Mouse (Mus musculus) hindbrain, embryonic 11.5 days (tissue): ENCODE data around the gene Ctsf. TPM values are rescaled to one million over a fixed set of nuclear protein-coding genes. Genes with fewer than 3 reads are reported as not detected.
A peak's percentile ranks its signal among the peaks of the same experiment; 100 is the strongest.

ENCODE experiments used
- ATAC-seq: fragments of 200-750 bp; cut with Nextera tagmentation; 2 replicates; pipeline ENCODE4 v1.8.0; 2017; ENCODE audit warnings: mild to moderate bottlenecking, moderate TSS enrichment, moderate library complexity; ENCODE audit not compliant: low FRiP score
- DNase-seq: peaks from one replicate; pipeline ENCODE4 v3.0.0-alpha.2; 2015; ENCODE audit warnings: low spot score
- H3K27ac ChIP-seq: fragments of 300-500 bp; sonication (generic); 2 replicates; pipeline ENCODE4 v1.5.1; 2014; ENCODE audit warnings: mild to moderate bottlenecking, low read depth, low read length
- H3K27me3 ChIP-seq: fragments of 300-500 bp; sonication (generic); 2 replicates; pipeline ENCODE4 v1.6.1; 2014; ENCODE audit warnings: mild to moderate bottlenecking, low read length, moderate library complexity, mixed read lengths; ENCODE audit not compliant: control insufficient read depth, insufficient read depth
- H3K36me3 ChIP-seq: fragments of 300-500 bp; sonication (generic); 2 replicates; pipeline ENCODE4 v1.6.1; 2014; ENCODE audit warnings: mild to moderate bottlenecking, low read length, moderate library complexity, mixed read lengths; ENCODE audit not compliant: control insufficient read depth, insufficient read depth
- H3K4me1 ChIP-seq: fragments of 300-500 bp; sonication (generic); replicated peaks from 2 replicates; pipeline ENCODE4 v1.6.1; 2014; ENCODE audit warnings: low read length, mixed read lengths; ENCODE audit not compliant: control insufficient read depth, insufficient read depth
- H3K4me2 ChIP-seq: fragments of 300-500 bp; sonication (generic); replicated peaks from 2 replicates; pipeline ENCODE4 v1.6.1; 2014; ENCODE audit warnings: mild to moderate bottlenecking, low read depth, low read length
- H3K4me3 ChIP-seq: fragments of 300-500 bp; sonication (generic); 2 replicates; pipeline ENCODE4 v1.5.1; 2014; ENCODE audit warnings: low read depth, low read length
- H3K9ac ChIP-seq: fragments of 300-500 bp; sonication (generic); 2 replicates; pipeline ENCODE4 v1.6.1; 2014; ENCODE audit warnings: low read depth, low read length
- H3K9me3 ChIP-seq: fragments of 300-500 bp; sonication (generic); 2 replicates; pipeline ENCODE4 v1.6.1; 2016; ENCODE audit warnings: low read length; ENCODE audit not compliant: control insufficient read depth
- WGBS: fragments of 180-500 bp; shearing (Covaris S2); extraction: QIAGEN DNeasy Blood & Tissue Kit; methylation state at CpG from one replicate; pipeline ENCODE4 v1.1.7; 2014; 5-methylcytosine and 5-hydroxymethylcytosine counted together
- polyA plus RNA-seq: library from polyadenylated mRNA; unstranded; fragments of >200 nt; fragmentation: Nextera tagmentation; extraction: Ambion mirVana; gene quantifications from 2 replicates; pipeline ENCODE4 v1.2.1, GENCODE M21; 2014

Gene Ctsf
- polyA plus RNA-seq, 1 experiment from 2014 or later, result 38.5 TPM

DNA sequence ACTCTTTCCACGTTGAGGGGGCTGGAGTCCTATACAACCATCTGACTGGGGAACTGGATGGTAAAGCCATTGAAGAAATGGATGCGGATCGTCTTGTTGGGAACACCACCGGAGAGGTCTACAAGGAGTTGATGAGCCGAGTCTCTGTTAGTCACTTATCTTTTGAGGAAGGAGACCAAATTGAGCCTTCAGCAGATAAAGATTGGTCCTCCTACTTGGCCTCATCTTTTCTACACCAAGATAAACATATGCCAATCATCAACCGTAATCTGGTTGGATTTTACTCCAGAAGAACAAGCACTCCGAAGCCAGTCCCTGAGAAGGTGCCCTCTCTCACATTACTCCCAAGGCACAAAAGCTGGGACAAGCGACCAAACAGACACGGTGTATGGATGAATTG lies 14.1 kb upstream of the Ctsf start:
- no peak for DNase-seq
- no peak overlapping the region for H3K9ac ChIP-seq
- H3K4me1 ChIP-seq, result peaks cover 11% of the 10 kb centered on the region
- H3K9me3 ChIP-seq, result no peaks in the 10 kb centered on the region
- no peak overlapping the region for H3K4me3 ChIP-seq
- 86% methylated on average over 9 of the region's 9 CpGs for WGBS
- H3K27ac ChIP-seq, result no peak overlapping the region
- H3K4me2 ChIP-seq, result no peak overlapping the region
- peaks cover 14% of the 10 kb centered on the region for H3K27me3 ChIP-seq
- no peaks in the 10 kb centered on the region for H3K36me3 ChIP-seq
- ATAC-seq, result no peak

DNA sequence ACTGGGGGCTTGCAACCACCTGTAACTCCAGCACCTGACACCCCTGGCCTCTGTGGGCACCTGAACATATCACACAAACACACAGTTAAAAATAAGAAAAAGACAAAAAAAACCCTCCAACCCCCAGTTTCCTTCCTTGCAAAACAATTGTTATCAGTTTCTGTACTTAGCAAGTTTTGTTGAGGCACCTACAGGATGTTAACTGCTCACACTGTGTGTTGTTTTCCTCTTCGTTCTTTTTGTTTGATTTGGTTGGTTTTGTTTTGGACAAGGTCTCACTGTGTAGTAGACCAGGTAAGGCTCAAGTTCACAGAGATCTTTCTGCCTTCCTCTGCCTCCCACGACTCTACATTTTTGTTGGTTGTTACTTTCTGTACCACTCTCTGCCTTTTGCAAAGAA lies 12.3 kb upstream of the Ctsf start:
- WGBS, result 68% methylated on average over 2 of the region's 2 CpGs
- no peak overlapping the region for H3K9ac ChIP-seq
- no peaks in the 10 kb centered on the region for H3K9me3 ChIP-seq
- H3K4me3 ChIP-seq, result no peak overlapping the region
- peaks cover 14% of the 10 kb centered on the region for H3K27me3 ChIP-seq
- DNase-seq (no peak), ATAC-seq (no peak)
- H3K4me1 ChIP-seq, result peaks cover 11% of the 10 kb centered on the region
- H3K4me2 ChIP-seq, result no peak overlapping the region
- no peaks in the 10 kb centered on the region for H3K36me3 ChIP-seq
- no peak overlapping the region for H3K27ac ChIP-seq

- no peak overlapping the region for H3K27ac ChIP-seq
Observed at GRCm38 (mm10) chr19:4845846-4846245, 9.1 kb upstream of the Ctsf start.

GRCm38 (mm10) chr19:4847490-4847889 lies 7.4 kb upstream of the Ctsf start:
- H3K4me3 ChIP-seq, result no peak overlapping the region
- no peak overlapping the region for H3K4me2 ChIP-seq
- no peak overlapping the region for H3K27ac ChIP-seq
- no peaks in the 10 kb centered on the region for H3K9me3 ChIP-seq
- peak; percentile 3 for DNase-seq
- WGBS, result 41% methylated on average over 7 of the region's 7 CpGs
- ATAC-seq, result no peak
- no peaks in the 10 kb centered on the region for H3K27me3 ChIP-seq
- no peak overlapping the region for H3K9ac ChIP-seq
- no peaks in the 10 kb centered on the region for H3K4me1 ChIP-seq
- H3K36me3 ChIP-seq, result no peaks in the 10 kb centered on the region

More at GRCm38 (mm10) chr19:4845846-4846245, 9.1 kb upstream of the Ctsf start:
- Histone ChIP-seq H3K4me1 (no peaks in the 10 kb centered on the region), H3K27me3 (peaks cover 2% of the 10 kb centered on the region), H3K4me3 (no peak overlapping the region), H3K9me3 (no peaks in the 10 kb centered on the region), H3K4me2 (no peak overlapping the region), H3K9ac (no peak overlapping the region), H3K36me3 (no peaks in the 10 kb centered on the region)
- ATAC-seq, result no peak
- DNase-seq, result no peak
- WGBS, result 80% methylated on average over 2 of the region's 2 CpGs

- Histone ChIP-seq H3K27ac (no peak overlapping the region), H3K36me3 (no peaks in the 10 kb centered on the region), H3K9ac (no peak overlapping the region), H3K4me1 (no peaks in the 10 kb centered on the region), H3K4me2 (no peak overlapping the region), H3K27me3 (no peaks in the 10 kb centered on the region), H3K9me3 (no peaks in the 10 kb centered on the region), H3K4me3 (no peak overlapping the region)
- DNase-seq, result no peak
- 50% methylated on average over 4 of the region's 4 CpGs for WGBS
- ATAC-seq, result no peak
Observed at GRCm38 (mm10) chr19:4849800-4850199, 5.1 kb upstream of the Ctsf start.

DNA sequence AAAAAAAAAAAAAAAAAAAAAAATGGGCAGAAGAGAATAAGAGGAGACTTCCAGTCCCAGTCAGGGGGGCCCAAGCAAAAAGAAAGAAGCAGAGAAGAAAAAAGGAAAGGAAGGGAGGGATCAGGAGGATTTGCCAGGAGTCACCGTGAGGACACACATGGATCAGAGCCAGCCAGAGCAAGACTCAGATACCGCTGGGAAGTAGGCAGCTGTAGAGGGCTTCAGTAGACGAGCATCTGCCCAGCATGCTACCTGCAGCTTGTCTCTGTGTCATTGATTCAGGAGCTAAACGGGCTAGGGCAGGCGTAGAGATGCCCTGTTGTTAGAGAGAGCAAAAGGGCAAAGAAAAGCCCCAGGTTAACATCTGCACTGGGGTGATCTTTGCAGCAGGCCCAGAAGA lies 4.6 kb upstream of the Ctsf start:
- no peak for ATAC-seq
- Histone ChIP-seq H3K27ac (no peak overlapping the region), H3K9me3 (no peaks in the 10 kb centered on the region), H3K4me2 (no peak overlapping the region), H3K9ac (no peak overlapping the region), H3K4me3 (no peak overlapping the region), H3K4me1 (no peaks in the 10 kb centered on the region), H3K36me3 (no peaks in the 10 kb centered on the region), H3K27me3 (no peaks in the 10 kb centered on the region)
- no peak for DNase-seq
- WGBS, result 55% methylated on average over 5 of the region's 5 CpGs

DNA sequence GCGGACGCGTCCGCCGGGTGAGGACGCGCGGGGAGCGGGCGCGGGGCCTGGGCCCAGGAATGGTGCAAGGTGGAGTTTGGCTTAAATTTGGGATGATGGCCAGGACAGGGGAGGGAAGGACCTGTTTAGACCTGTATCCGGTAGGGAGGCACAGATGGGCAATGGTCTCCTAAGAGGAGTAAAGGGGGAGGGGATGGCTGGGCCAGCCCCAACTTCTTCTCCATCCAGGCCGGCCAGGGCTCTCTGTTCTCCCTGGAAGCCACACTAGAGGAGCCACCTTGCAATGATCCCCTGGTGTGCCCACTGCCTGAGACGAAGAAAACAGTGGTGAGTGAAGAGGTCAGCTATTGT lies 515 bp downstream of the Ctsf start:
- DNase-seq (no peak), ATAC-seq (peak; percentile 67)
- Histone ChIP-seq H3K4me1 (no peaks in the 10 kb centered on the region), H3K27ac (peak overlapping the region; percentile 43), H3K4me2 (peak overlapping the region; percentile 91), H3K9me3 (no peaks in the 10 kb centered on the region), H3K9ac (peak overlapping the region; percentile 58), H3K4me3 (peak overlapping the region; percentile 53), H3K36me3 (no peaks in the 10 kb centered on the region), H3K27me3 (no peaks in the 10 kb centered on the region)
- 1% methylated on average over 14 of the region's 14 CpGs for WGBS

- Histone ChIP-seq H3K9ac (no peak overlapping the region), H3K36me3 (no peaks in the 10 kb centered on the region), H3K9me3 (no peaks in the 10 kb centered on the region), H3K27ac (no peak overlapping the region), H3K4me3 (peak overlapping the region; percentile 53; the same call in 1 of the 2 replicates), H3K4me2 (peak overlapping the region; percentile 91), H3K27me3 (no peaks in the 10 kb centered on the region), H3K4me1 (no peaks in the 10 kb centered on the region)
- WGBS, result 73% methylated on average over 4 of the region's 4 CpGs
- ATAC-seq, result no peak
- DNase-seq, result no peak
Observed at GRCm38 (mm10) chr19:4855951-4856350, 1.0 kb downstream of the Ctsf start.

GRCm38 (mm10) chr19:4859081-4859480 lies 4.2 kb downstream of the Ctsf start:
- Histone ChIP-seq H3K36me3 (no peaks in the 10 kb centered on the region), H3K4me1 (no peaks in the 10 kb centered on the region), H3K27ac (no peak overlapping the region), H3K27me3 (no peaks in the 10 kb centered on the region), H3K9ac (no peak overlapping the region), H3K9me3 (no peaks in the 10 kb centered on the region), H3K4me2 (no peak overlapping the region), H3K4me3 (no peak overlapping the region)
- 85% methylated on average over 6 of the region's 6 CpGs for WGBS
- ATAC-seq (no peak), DNase-seq (no peak)
